Mouse (Mus musculus): ENCODE measurements around the gene Adamtsl2.

DNA sequence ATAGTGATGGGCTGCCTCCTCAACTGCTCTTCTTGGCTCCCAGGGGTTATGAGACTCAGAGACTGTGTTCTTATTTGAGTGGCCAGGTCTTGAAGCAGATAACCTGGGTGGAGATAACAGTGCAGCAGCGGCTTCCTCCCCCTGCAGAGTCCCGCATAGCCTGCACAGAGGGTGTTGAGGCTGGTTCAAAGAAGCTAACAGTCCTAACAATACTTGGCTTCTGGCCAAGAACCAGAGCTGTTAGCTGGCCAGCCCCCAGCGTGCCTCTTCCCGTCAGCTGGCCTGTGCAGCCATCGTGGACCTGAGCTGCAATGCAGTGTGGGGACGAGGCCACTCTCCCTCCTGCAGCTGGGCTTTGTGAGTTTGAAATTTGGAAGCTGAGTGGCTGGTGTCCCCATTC, 18.6 kb downstream of the Adamtsl2 start:
- TF ChIP-seq POLR2A (IDR thresholded peaks at IDR 0.05; ENCODE audit: low read depth, low read length) (no peak), CTCF (IDR thresholded peaks at IDR 0.05; ENCODE audit: borderline replicate concordance, insufficient read depth, low read length) (no peak)
